9 mouse cellular contexts compared by ENCODE assay signal in genomic region chr2:165033306-165033705, GRCm38 (mm10). TPM values are rescaled to one million over a fixed set of nuclear protein-coding genes. Genes with fewer than 3 reads are reported as not detected.
DNase-seq lines count a peak whose midpoint lies in the region; ATAC-seq and TF ChIP-seq lines count a peak whose summit lies in the region.
"Had no signal": no experiment of that assay in that cellular context is flagged by ENCODE, and none has a peak within 500 bp of the region (broad histone marks: within the 10 kb centered on the region; RNA-seq: fewer than 3 reads in every experiment).

No protein-coding gene starts in this region.

- no peak for TF ChIP-seq CTCF in left cerebral cortex, adult 2 months (IDR thresholded peaks at IDR 0.05)
- no peak for TF ChIP-seq CTCF in cortical plate, adult 2 months (IDR thresholded peaks at IDR 0.05; ENCODE audit: extremely low read depth, insufficient read depth, low read length)

- H3K36me3 ChIP-seq in intestine, embryonic 16.5 days (ENCODE audit: control insufficient read depth, insufficient read depth, low read length): no peaks in the 10 kb centered on the region
- H3K36me3 ChIP-seq in neural tube, embryonic 14.5 days (ENCODE audit: control insufficient read depth, insufficient read depth, low read length): no peaks in the 10 kb centered on the region

- 39% methylated on average over 6 of the region's 6 CpGs for WGBS in intestine, embryonic 16.5 days
- WGBS in neural tube, embryonic 14.5 days: 36% methylated on average over 6 of the region's 6 CpGs

- ATAC-seq in intestine, embryonic 16.5 days: no peak
- no peak for ATAC-seq in neural tube, embryonic 14.5 days (ENCODE audit: low read depth)
- ATAC-seq in erythroid progenitor cell, adult 5-6 weeks (replicated peaks; ENCODE audit: low FRiP score, poor library complexity, severe bottlenecking): no peak

- H3K27ac ChIP-seq in left cerebral cortex, adult 2 months: no peak overlapping the region; the same call in 1 of the 2 replicates
- H3K27ac ChIP-seq in cortical plate, adult 2 months (ENCODE audit: insufficient read depth, low read length): no peak overlapping the region
- H3K27ac ChIP-seq in intestine, embryonic 16.5 days (ENCODE audit: low read length): no peak overlapping the region
- no peak overlapping the region for H3K27ac ChIP-seq in neural tube, embryonic 14.5 days (ENCODE audit: low read depth, low read length)

- DNase-seq in left cerebral cortex, adult 2 months (ENCODE audit: extremely low spot score in 1 of 2, low spot score in 2 of 2): no peak
- no peak for DNase-seq in left cerebral cortex, adult 8-10 months (ENCODE audit: low spot score in 2 of 2)
- DNase-seq in frontal cortex, postnatal 10 days (ENCODE audit: low spot score in 2 of 2): no peak
- DNase-seq in right cerebral cortex, postnatal 36 days (ENCODE audit: low spot score in 2 of 2): no peak

- no peaks in the 10 kb centered on the region for H3K9me3 ChIP-seq in intestine, embryonic 16.5 days (ENCODE audit: control insufficient read depth, low read length)
- no peaks in the 10 kb centered on the region for H3K9me3 ChIP-seq in neural tube, embryonic 14.5 days (ENCODE audit: control insufficient read depth, low read length)

- H3K4me2 ChIP-seq in intestine, embryonic 16.5 days (ENCODE audit: low read depth, low read length): peak overlapping the region; percentile 83
- H3K4me2 ChIP-seq in neural tube, embryonic 14.5 days (ENCODE audit: low read depth, low read length): peak overlapping the region; percentile 87

- H3K9ac ChIP-seq in intestine, embryonic 16.5 days (ENCODE audit: low read depth, low read length): peak overlapping the region; percentile 99; the same call in 1 of the 2 replicates
- peak overlapping the region; percentile 97 for H3K9ac ChIP-seq in neural tube, embryonic 14.5 days (replicated peaks; ENCODE audit: low read depth, low read length)

- H3K4me1 ChIP-seq in cortical plate, adult 2 months (ENCODE audit: control insufficient read depth, insufficient read depth, low read length): peaks cover 4% of the 10 kb centered on the region; the same call in 1 of the 2 replicates
- H3K4me1 ChIP-seq in intestine, embryonic 16.5 days (ENCODE audit: control insufficient read depth, insufficient read depth, low read length): peaks cover 10% of the 10 kb centered on the region
- peaks cover 27% of the 10 kb centered on the region for H3K4me1 ChIP-seq in neural tube, embryonic 14.5 days (ENCODE audit: control insufficient read depth, insufficient read depth, low read length)

- intact Hi-C loops in left cerebral cortex, adult 2 months (cut with DNase I): loop anchor here (2.0 to 5.0 kb wide), 3 partner anchors 65 to 121 kb away; partner anchors contain the start of genes Slc12a5 and Zfp335

- peak overlapping the region; percentile 82 for H3K4me3 ChIP-seq in left cerebral cortex, adult 2 months
- peak overlapping the region; percentile 94 for H3K4me3 ChIP-seq in cortical plate, adult 2 months (ENCODE audit: insufficient read depth, low read length)
- H3K4me3 ChIP-seq in intestine, embryonic 16.5 days (ENCODE audit: low read length): peak overlapping the region; percentile 98
- peak overlapping the region; percentile 98 for H3K4me3 ChIP-seq in neural tube, embryonic 14.5 days (ENCODE audit: low read depth, low read length)

- no peak for TF ChIP-seq POLR2A in cortical plate, adult 2 months (IDR thresholded peaks at IDR 0.05; ENCODE audit: extremely low read depth, insufficient read depth, low read length)

- H3K27me3 ChIP-seq in intestine, embryonic 16.5 days (replicated peaks; ENCODE audit: control insufficient read depth, insufficient read depth, low read length): 0 out of 2 replicates have a peak, but pooled peaks cover 3% of the 10 kb centered on the region
- H3K27me3 ChIP-seq in neural tube, embryonic 14.5 days (ENCODE audit: control insufficient read depth, insufficient read depth, low read length): no peaks in the 10 kb centered on the region; the same call in 1 of the 2 replicates

RNA-seq across cellular contexts. Expression of gene Ncoa5, which starts 1.4 kb away (rescaled TPM):
- 10 to 100 TPM; 55.5 to 57.5 TPM for total RNA-seq in left cerebral cortex, adult 2 months (2021)
- total RNA-seq in left cerebral cortex, adult 8-10 months (2022): 10 to 100 TPM; 41.4 to 50.4 (median 44.6) TPM
- 48.0 and 53.1 TPM in 2 replicates for polyA plus RNA-seq in cortical plate, adult 2 months (2012; rRNA removed)
- 41.4 and 42.4 TPM in 2 replicates for polyA plus RNA-seq in intestine, embryonic 16.5 days (2015; fragmentation: Nextera tagmentation; extraction: Ambion mirVana)
- polyA plus RNA-seq in neural tube, embryonic 14.5 days (2014; fragmentation: Nextera tagmentation; extraction: Ambion mirVana): 79.5 and 98.9 TPM in 2 replicates
- total RNA-seq in erythroid progenitor cell, adult 5-6 weeks (2015; ENCODE audit: low replicate concordance): 8.4 and 9.0 TPM in 2 replicates
- total RNA-seq in erythroid progenitor cell, adult 5-6 weeks (2017; ENCODE audit: low replicate concordance): 13.5 and 20.0 TPM in 2 replicates

RNA-seq across cellular contexts. Expression of gene Cd40, which starts 22.1 kb away (rescaled TPM):
- under 1 TPM; 0.42 to 0.61 TPM for total RNA-seq in left cerebral cortex, adult 2 months (2021)
- total RNA-seq in left cerebral cortex, adult 8-10 months (2022): under 1 TPM; 0.23 to 0.81 (median 0.59) TPM
- polyA plus RNA-seq in cortical plate, adult 2 months (2012; rRNA removed): 2.0 TPM in 2 replicates
- polyA plus RNA-seq in intestine, embryonic 16.5 days (2015; fragmentation: Nextera tagmentation; extraction: Ambion mirVana): 7.6 and 9.7 TPM in 2 replicates
- polyA plus RNA-seq in neural tube, embryonic 14.5 days (2014; fragmentation: Nextera tagmentation; extraction: Ambion mirVana): 5.5 and 10.6 TPM in 2 replicates
- total RNA-seq in erythroid progenitor cell, adult 5-6 weeks (2015; ENCODE audit: low replicate concordance): 5.0 TPM in 1 of 2 replicates, not detected in the other
- 0.08 and 3.6 TPM in 2 replicates for total RNA-seq in erythroid progenitor cell, adult 5-6 weeks (2017; ENCODE audit: low replicate concordance)

RNA-seq across cellular contexts. Expression of gene 1700025C18Rik, which starts 57.2 kb away (rescaled TPM):
- not detected for total RNA-seq in left cerebral cortex, adult 2 months (2021)
- not detected for total RNA-seq in left cerebral cortex, adult 8-10 months (2022)
- not detected in 2 replicates for polyA plus RNA-seq in cortical plate, adult 2 months (2012; rRNA removed)
- not detected in 2 replicates for polyA plus RNA-seq in intestine, embryonic 16.5 days (2015; fragmentation: Nextera tagmentation; extraction: Ambion mirVana)
- polyA plus RNA-seq in neural tube, embryonic 14.5 days (2014; fragmentation: Nextera tagmentation; extraction: Ambion mirVana): not detected in 2 replicates
- total RNA-seq in erythroid progenitor cell, adult 5-6 weeks (2015; ENCODE audit: low replicate concordance): not detected in 2 replicates
- total RNA-seq in erythroid progenitor cell, adult 5-6 weeks (2017; ENCODE audit: low replicate concordance): not detected in 2 replicates
- polyA plus RNA-seq: brain, embryonic 14.5 days had no signal
